Comparison of ENCODE assay signal across 14 mouse cellular contexts in genomic region chr6:94596051-94596760, GRCm38 (mm10).
DNase-seq lines count a peak whose midpoint lies in the region; ATAC-seq and TF ChIP-seq lines count a peak whose summit lies in the region.
"Had no signal": no experiment of that assay in that cellular context is flagged by ENCODE, and none has a peak within 500 bp of the region (broad histone marks: within the 10 kb centered on the region; RNA-seq: fewer than 3 reads in every experiment).

No protein-coding gene starts in this region.

- no peak for TF ChIP-seq CTCF in MEL (IDR thresholded peaks at IDR 0.05 in 2 of 3, conservative IDR thresholded peaks at IDR 0.05 in 1 of 3; ENCODE audit: control insufficient read depth in 1 of 3, insufficient read depth in 1 of 3, low read depth in 2 of 3, low read length in 3 of 3, poor library complexity in 1 of 3, severe bottlenecking in 1 of 3)

- peak; percentile 23 for DNase-seq in adrenal gland, postnatal 25 days
- DNase-seq in adrenal gland, postnatal 4 days (ENCODE audit: low spot score in 2 of 2) = no peak
- peak; percentile 61 to 67 for DNase-seq in heart, adult 18-20 months
- DNase-seq in heart, postnatal 25 days (ENCODE audit: low spot score) = no peak
- no peak for DNase-seq in MEL (ENCODE audit: low read depth, low spot score)
- no peak for DNase-seq in T-cell, adult 2 months (ENCODE audit: low spot score)
- DNase-seq: cerebellum, adult 9-11 months; kidney, adult 9 months had no signal

- H3K79me2 ChIP-seq in MEL (ENCODE audit: control insufficient read depth, insufficient read depth, low read length, poor library complexity) = no peaks in the 10 kb centered on the region

- 87% methylated on average over 14 of the region's 14 CpGs for WGBS in heart, embryonic 15.5 days

- intact Hi-C loops in heart, postnatal 25 days (cut with DNase I) = no loop called here

- no peak for TF ChIP-seq EP300 in MEL (IDR thresholded peaks at IDR 0.05; ENCODE audit: low read depth in 1 of 2, low read length in 2 of 2)

- H3K9me3 ChIP-seq in MEL (replicated peaks; ENCODE audit: insufficient read depth, low read length) = no peaks in the 10 kb centered on the region
- no peaks in the 10 kb centered on the region for H3K9me3 ChIP-seq in heart, embryonic 15.5 days (replicated peaks)
- H3K9me3 ChIP-seq: neural tube, embryonic 15.5 days; stomach, embryonic 15.5 days had no signal

- H3K9ac ChIP-seq in MEL (ENCODE audit: control insufficient read depth, low read depth, low read length, poor library complexity, severe bottlenecking) = no peak overlapping the region
- H3K9ac ChIP-seq in heart, embryonic 15.5 days = no peak overlapping the region
- H3K9ac ChIP-seq: neural tube, embryonic 15.5 days; stomach, embryonic 15.5 days had no signal

- no peak for ATAC-seq in heart, embryonic 15.5 days (replicated peaks; ENCODE audit: insufficient number of reproducible peaks, insufficient read depth, low FRiP score, low read depth)
- no peak for ATAC-seq in erythroid progenitor cell, adult 5-6 weeks (replicated peaks; ENCODE audit: low FRiP score, poor library complexity, severe bottlenecking)

- no peaks in the 10 kb centered on the region for H3K27me3 ChIP-seq in MEL (ENCODE audit: control insufficient read depth in 1 of 2, insufficient read depth in 2 of 2, low read length in 2 of 2)
- H3K27me3 ChIP-seq in heart, embryonic 15.5 days = no peaks in the 10 kb centered on the region
- H3K27me3 ChIP-seq: neural tube, embryonic 15.5 days; stomach, embryonic 15.5 days had no signal

- no peak for TF ChIP-seq RAD21 in MEL (IDR thresholded peaks at IDR 0.05; ENCODE audit: low read depth, low read length)

- no peak overlapping the region for H3K27ac ChIP-seq in MEL (ENCODE audit: control insufficient read depth, low read depth, low read length)
- peak overlapping the region; percentile 46; the same call in 1 of the 2 replicates for H3K27ac ChIP-seq in heart, embryonic 15.5 days
- H3K27ac ChIP-seq: neural tube, embryonic 15.5 days; stomach, embryonic 15.5 days had no signal

- H3K36me3 ChIP-seq in MEL (ENCODE audit: control insufficient read depth in 1 of 2, insufficient read depth in 2 of 2, low read length in 2 of 2) = no peaks in the 10 kb centered on the region
- H3K36me3 ChIP-seq in heart, embryonic 15.5 days = no peaks in the 10 kb centered on the region
- H3K36me3 ChIP-seq: neural tube, embryonic 15.5 days; stomach, embryonic 15.5 days had no signal

- H3K4me1 ChIP-seq in MEL (ENCODE audit: control insufficient read depth in 1 of 2, insufficient read depth in 2 of 2, low read length in 2 of 2) = no peaks in the 10 kb centered on the region
- peaks cover 74% of the 10 kb centered on the region for H3K4me1 ChIP-seq in heart, embryonic 15.5 days (replicated peaks)

- TF ChIP-seq POLR2A in MEL (IDR thresholded peaks at IDR 0.05; ENCODE audit: control insufficient read depth in 1 of 2, insufficient read depth in 1 of 2, low read depth in 1 of 2, low read length in 2 of 2, poor library complexity in 1 of 2) = no peak

- H3K4me3 ChIP-seq in MEL (ENCODE audit: control insufficient read depth in 1 of 2, insufficient read depth in 1 of 2, low read depth in 2 of 2, low read length in 2 of 2) = no peak overlapping the region
- H3K4me3 ChIP-seq in heart, embryonic 15.5 days = no peak overlapping the region
- H3K4me3 ChIP-seq: erythroblast, embryonic 14.5 days; neural tube, embryonic 15.5 days; stomach, embryonic 15.5 days had no signal

- no peak overlapping the region for H3K4me2 ChIP-seq in heart, embryonic 15.5 days
- H3K4me2 ChIP-seq: midbrain, embryonic 11.5 days; neural tube, embryonic 15.5 days; stomach, embryonic 15.5 days had no signal

TF ChIP-seq in MEL, 35 proteins besides CTCF, POLR2A, EP300 and RAD21:
- TF ChIP-seq E2F4 (IDR thresholded peaks at IDR 0.05; ENCODE audit: borderline replicate concordance, low read depth, low read length) (no peak), ZKSCAN1 (IDR thresholded peaks at IDR 0.05; ENCODE audit: low read depth, low read length) (peak; percentile 20; the same call in 1 of the 2 replicates)

Comparison
In these comparisons a context has a peak if more than half of its experiments do, and no peak if none do; other contexts are left out.
1. DNase-seq: peak in adrenal gland, postnatal 25 days (single experiment) and heart, adult 18-20 months (2 of 2); none in adrenal gland, postnatal 4 days (0 of 2), heart, postnatal 25 days (single experiment), MEL (single experiment) and T-cell, adult 2 months (single experiment).